Mouse (Mus musculus) cerebellum, adult 2 months (tissue): ENCODE results near the gene Rps27.

Source experiments
- CTCF ChIP-seq: fragments of 200-500 bp; IDR thresholded peaks from 2 replicates; pipeline ENCODE4 v1.5.1; 2011; ENCODE audit warnings: low read depth, mild to moderate bottlenecking, control low read depth, low read length, moderate library complexity, borderline replicate concordance; ENCODE audit not compliant: insufficient read depth
- POLR2A ChIP-seq: fragments of 200-500 bp; IDR thresholded peaks from 2 replicates; pipeline ENCODE4 v1.6.1; 2011; ENCODE audit warnings: low read length, control low read depth, borderline replicate concordance; ENCODE audit not compliant: insufficient read depth

DNA sequence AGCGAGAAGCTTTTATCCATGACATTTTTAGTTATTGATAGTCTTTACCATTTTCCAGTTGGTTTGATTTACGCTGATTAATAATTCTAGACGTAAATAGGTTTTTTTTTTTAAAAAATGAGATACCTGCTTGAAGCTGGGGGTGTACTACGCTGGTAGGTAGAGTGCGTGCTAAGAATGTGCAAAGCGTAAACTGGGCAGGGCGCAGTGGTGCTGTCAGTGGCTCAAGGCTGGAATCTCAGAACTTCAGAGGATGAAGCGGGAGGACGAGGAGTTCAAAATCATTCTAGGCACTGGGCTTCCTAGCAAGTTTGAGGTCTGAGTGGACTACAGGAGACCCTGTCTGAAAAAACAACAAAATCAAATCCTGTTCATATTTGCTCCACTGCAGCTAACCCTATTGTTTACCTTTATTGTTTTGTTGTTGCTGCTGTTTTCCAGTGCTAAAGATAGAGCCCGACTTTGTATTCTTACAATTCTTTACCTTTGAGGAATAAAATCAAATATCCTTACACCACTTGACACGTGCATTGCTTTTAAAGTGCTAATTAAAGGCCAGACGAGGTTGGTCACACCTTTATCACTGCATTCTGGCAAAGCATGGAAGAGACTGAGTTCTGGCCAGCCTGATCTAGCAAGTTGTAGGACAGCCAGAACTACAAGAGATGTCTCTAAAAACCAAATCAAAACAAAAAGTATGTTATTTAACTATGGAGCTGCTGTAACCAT, 669 bp upstream of the Rps27 start:
- TF ChIP-seq CTCF (no peak), POLR2A (no peak)
